Mouse (Mus musculus): ENCODE data around the gene Hic1.
A peak's percentile ranks its signal among the peaks of the same experiment; 100 is the strongest.

Gene Hic1

DNA sequence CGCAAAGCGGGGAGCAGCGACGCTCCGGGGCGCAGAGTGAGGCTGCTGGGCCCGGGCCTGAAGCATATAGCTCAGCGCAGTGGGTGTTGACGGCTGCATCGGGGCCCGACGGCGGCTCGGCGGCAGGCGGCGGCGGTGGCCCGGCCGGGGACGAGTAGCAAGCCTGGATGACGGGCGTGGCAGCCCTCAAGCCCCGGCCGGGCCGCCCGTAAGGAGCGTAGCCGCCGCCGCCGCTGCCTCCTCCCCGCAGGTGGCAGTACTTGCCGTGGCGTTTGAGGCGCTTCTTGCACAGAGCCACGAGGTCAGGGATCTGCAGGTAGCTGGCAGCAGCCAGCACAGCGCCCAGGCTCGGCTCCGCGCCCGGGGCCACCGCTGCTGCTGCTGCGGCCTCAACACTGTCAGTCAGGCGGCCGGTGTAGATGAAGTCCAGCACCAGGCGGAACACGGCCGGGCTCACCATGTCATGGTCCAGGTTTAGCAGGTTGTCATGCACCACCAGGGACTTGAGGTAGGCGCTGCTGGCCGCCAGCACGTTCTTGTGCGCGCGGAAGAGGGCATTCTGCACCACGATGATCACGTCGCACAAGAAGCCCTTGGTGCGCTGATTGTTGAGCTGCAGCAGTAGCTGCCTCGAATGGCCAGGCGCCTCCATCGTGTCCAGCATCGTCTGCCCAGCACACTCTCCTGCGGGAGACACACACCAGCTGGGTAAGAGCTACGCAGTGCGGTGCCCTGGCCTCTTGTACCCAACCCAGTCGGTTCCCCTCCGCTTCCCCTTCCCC, 2.3 kb downstream of the Hic1 start:
- peak; percentile 72 for DNase-seq

- DNase-seq = peak; percentile 31
Observed at GRCm38 (mm10) chr11:75166193-75166842, 3.0 kb downstream of the Hic1 start.

DNA sequence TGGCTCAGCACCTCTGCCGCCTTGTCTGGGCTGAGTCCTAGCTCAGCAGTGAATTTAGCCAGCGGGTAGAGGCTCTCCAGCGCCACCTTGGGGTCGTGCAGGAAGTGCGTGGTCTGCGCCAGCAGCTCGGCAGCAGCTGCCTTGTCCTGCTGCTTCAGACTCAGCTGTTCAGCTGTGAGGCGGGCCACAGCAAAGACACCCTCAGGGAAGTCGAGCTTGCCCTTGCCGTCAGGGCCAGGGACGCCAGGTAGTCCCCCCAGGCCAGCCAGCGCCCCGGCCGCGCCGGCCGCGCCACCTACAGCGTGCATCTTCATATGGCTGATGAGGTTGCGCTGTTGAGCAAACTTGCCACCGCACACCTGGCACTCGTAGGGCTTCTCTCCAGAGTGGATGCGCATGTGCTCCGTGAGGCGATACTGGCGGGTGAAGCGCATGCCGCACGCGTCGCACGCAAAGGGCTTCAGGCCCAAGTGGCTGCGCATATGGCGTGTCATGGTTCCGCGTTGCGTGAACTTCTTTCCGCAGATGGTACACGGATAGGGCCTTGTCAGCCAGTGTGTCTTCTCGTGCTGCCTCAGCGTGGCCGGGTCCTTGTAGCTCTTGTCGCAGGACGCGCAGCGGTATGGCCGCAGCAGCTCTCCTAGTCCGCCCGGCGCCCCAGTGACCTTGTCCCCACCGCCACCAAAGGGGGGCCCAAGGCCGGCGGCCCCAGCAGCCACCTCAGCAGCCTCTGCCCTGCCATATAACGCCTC, 3.7 kb downstream of the Hic1 start:
- DNase-seq = peak; percentile 88

DNA sequence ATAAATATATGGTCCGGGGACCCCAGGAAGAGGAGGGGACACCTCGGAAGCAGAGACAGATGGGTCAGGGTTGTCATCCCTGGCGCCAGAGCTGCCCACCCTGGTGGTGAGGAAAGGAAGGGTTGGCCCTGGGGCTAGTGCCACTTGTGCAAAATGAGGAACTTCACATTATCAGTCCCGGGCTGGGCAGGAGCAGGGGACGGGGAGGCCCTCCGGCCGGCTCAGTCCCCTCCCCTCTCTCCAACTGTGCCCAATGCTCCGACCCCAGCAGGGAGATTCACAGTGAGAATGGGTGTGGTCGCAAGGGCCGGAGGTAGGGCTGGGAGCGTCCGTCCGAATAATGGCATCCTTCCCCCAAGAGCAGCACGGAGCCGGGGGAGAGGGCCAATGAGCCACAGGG, 4.6 kb downstream of the Hic1 start:
- no peak for DNase-seq

DNA sequence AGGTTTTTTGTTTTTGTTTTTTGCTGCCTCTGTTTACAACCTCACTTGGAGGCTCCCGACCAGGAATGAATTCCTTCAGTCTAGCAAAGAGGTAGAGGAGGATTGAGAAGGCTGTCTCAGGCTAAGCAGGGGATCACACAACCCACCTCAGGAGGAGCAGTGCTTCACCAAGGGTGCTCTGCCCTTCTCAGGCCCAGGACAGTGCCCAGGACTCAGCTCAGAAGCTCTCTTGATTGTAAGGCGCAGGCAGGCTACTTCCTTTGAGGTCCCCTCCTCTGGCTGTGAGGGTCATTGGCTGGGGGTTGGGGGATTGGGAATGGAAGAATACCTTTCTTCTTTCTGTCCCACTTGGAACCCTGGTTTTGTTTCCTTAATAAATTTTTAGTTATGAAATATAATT, 5.3 kb downstream of the Hic1 start:
- DNase-seq = no peak

GRCm38 (mm10) chr11:75163379-75163778, 5.9 kb downstream of the Hic1 start:
- DNase-seq = peak; percentile 23

DNA sequence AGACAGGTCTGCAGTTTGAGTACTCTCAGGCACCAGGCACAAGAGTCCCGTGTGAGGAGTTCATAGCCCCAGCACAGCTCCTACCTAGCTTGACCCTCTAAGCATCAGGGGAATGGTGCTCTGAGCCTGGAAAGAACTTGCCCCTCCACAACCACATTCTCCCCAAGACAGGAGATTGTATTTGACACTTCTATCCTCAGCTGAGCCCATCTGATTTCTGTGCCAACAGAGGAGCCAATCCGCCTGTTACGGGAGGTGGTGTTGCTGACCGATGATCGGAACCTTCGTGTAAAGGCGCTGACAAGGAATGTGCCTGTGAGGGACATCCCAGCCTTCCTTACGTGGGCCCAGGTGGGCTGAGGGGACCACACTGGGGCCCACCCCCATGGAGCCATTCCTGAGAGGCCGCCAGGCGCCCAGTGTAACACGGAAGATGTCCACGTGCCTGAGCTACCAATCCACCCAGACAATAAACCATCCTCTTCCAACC, 6.7 kb downstream of the Hic1 start:
- DNase-seq = no peak

- DNase-seq = no peak
Observed at GRCm38 (mm10) chr11:75161417-75162008, 7.8 kb downstream of the Hic1 start.

- DNase-seq = no peak
Observed at GRCm38 (mm10) chr11:75160954-75161353, 8.4 kb downstream of the Hic1 start.

GRCm38 (mm10) chr11:75159564-75159963, 9.8 kb downstream of the Hic1 start:
- DNase-seq = peak; percentile 50

DNA sequence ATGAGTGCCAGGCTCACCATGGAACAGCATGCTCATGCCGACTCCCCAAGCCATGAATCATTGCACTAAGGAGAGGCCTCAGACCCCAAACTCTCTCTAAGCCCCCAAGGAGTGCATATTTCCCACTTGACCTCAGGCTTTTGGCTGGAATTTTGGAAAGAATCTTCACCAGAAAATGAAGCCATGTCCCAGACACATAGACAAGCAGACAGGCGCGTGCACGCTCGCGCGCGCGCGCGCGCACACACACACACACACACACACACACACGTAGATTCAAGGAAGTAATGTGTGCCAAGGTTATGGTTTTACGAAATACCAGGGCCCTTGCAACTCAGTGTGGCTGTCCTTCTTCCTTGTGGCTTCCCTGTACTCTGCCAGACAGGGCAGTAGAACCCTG, 10.9 kb downstream of the Hic1 start:
- no peak for DNase-seq

GRCm38 (mm10) chr11:75157901-75158300, 11.4 kb downstream of the Hic1 start:
- DNase-seq = no peak

DNA sequence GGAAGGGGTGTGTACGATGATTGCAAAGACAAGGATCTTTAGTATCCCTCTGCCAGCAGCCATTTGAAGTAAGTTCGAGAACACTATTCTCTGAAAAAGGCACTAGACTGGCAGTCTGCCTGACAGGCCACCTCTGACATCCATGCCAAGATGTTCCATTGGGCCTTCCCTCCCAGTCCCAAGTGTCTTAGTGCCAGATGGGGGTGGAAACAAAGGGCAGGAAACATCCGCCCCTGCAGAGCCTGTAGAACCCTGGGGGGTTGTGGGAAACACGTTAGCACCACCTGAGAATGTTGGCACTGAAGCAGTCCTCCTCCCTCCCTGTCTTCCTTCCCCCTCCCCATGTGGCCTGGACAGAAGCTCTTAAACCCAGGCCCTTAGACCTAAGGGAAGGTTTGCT, 12.3 kb downstream of the Hic1 start:
- DNase-seq = no peak

GRCm38 (mm10) chr11:75156416-75156815, 12.9 kb downstream of the Hic1 start:
- DNase-seq = no peak

GRCm38 (mm10) chr11:75155985-75156384, 13.3 kb downstream of the Hic1 start:
- DNase-seq = no peak

DNA sequence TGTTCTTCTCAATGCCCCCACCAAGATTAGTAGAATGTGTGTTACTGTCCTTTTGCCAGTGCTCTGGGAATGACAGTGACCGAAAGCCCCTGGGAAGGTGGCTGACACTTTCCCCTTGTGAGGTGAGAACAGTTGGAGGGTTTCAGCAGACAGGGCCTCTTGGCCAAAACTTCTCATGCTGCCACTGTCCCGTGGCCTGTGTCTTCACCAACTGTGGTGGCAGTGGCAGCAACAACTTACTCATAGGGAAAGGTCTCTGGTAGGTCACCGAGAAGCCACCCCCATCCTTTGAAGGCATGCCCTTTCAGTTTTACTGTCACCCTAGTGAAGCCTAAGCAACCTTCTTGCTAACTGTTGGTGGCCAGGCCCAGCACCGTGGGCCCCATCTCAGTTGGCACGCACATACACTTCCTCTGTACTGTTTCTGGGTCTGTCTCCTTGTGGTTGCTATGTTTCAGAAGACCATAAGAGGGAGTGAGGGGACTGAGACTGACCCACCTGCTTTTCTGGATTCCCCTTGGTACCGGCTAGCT, 15.2 kb downstream of the Hic1 start:
- DNase-seq = no peak

DNA sequence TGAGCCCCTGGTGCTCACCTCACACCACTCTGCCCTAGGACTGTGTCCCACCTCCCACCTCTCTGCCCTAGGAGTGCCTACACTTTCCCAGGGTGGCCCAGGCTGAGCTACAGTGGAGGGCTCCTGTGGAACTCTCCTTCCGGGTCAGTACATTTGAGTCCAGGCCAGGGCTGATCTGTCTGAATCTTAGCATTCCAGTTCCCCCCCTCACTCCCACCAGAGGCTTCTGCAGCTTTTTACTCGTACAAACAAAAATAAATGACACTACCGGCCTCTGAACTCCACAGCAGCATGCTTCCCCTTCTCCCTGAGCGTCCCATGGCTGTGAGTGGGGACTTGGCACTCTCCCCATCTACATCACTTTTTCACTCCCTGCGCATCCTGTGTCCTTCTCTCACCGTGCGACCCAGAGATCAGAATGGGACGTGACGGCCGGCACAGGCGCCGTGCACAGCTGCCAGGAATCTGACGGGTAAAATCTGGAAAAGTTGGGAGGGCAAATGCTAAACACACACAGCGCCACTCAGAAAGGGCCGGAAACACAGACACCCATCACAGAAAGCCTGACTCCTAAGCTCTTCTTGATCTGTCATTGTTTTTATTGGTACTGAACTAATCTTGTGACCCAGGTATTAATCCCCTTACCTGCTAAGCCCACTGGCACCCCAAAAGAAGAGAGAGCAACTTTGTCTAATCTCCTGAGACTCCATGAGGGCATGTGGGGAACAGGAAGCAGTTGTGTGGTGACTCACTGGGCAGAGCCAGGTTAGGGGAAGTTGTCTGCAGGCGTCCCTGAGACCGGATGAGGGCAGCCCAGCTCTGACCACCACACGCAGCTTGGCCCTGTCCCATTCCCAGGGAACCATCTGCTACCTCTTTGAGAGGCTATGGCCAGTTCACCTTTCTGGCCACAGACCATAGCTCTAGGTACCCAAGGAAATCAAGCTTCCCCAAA, 16.4 kb downstream of the Hic1 start:
- peak; percentile 48 for DNase-seq

- no peak for DNase-seq
Observed at GRCm38 (mm10) chr11:75150346-75150745, 19.0 kb downstream of the Hic1 start.

GRCm38 (mm10) chr11:75148332-75149035, 20.8 kb downstream of the Hic1 start:
- no peak for DNase-seq

GRCm38 (mm10) chr11:75147846-75148168, 21.5 kb downstream of the Hic1 start:
- peak; percentile 21 for DNase-seq
